Mouse (Mus musculus) ovary, postnatal 10 days (tissue): ENCODE results near the gene Inhbb.

Source experiments
- DNase-seq: peaks from one replicate; pipeline ENCODE4 v3.0.0; 2022; ENCODE audit warnings: low spot score

Gene Inhbb

GRCm38 (mm10) chr1:119419151-119420105 is 2.6 kb downstream of the Inhbb start:
- DNase-seq: no peak

GRCm38 (mm10) chr1:119417991-119418390 is 4.1 kb downstream of the Inhbb start:
- no peak for DNase-seq

GRCm38 (mm10) chr1:119417542-119417941 is 4.5 kb downstream of the Inhbb start:
- DNase-seq: no peak

- DNase-seq: no peak
These were observed 5.4 kb downstream of the Inhbb start for GRCm38 (mm10) chr1:119416610-119417009.

- no peak for DNase-seq
These were observed 5.9 kb downstream of the Inhbb start for GRCm38 (mm10) chr1:119416177-119416576.

- no peak for DNase-seq
These were observed 6.9 kb downstream of the Inhbb start for GRCm38 (mm10) chr1:119415151-119415550.

- no peak for DNase-seq
These were observed 11.4 kb downstream of the Inhbb start for GRCm38 (mm10) chr1:119410661-119411060.

GRCm38 (mm10) chr1:119409599-119410168 is 12.4 kb downstream of the Inhbb start:
- no peak for DNase-seq

- no peak for DNase-seq
These were observed 12.9 kb downstream of the Inhbb start for GRCm38 (mm10) chr1:119409106-119409505.

GRCm38 (mm10) chr1:119407691-119408315 is 14.2 kb downstream of the Inhbb start:
- DNase-seq: no peak

- DNase-seq: no peak
These were observed 17.2 kb downstream of the Inhbb start for GRCm38 (mm10) chr1:119404798-119405197.

GRCm38 (mm10) chr1:119404341-119404740 is 17.7 kb downstream of the Inhbb start:
- no peak for DNase-seq

GRCm38 (mm10) chr1:119401249-119401648 is 20.8 kb downstream of the Inhbb start:
- no peak for DNase-seq

- no peak for DNase-seq
These were observed 23.4 kb downstream of the Inhbb start for GRCm38 (mm10) chr1:119398640-119399039.

- no peak for DNase-seq
These were observed 24.2 kb downstream of the Inhbb start for GRCm38 (mm10) chr1:119397839-119398238.

GRCm38 (mm10) chr1:119391311-119391710 is 30.7 kb downstream of the Inhbb start:
- no peak for DNase-seq

GRCm38 (mm10) chr1:119390676-119391075 is 31.4 kb downstream of the Inhbb start:
- DNase-seq: no peak

GRCm38 (mm10) chr1:119389771-119390500 is 32.1 kb downstream of the Inhbb start:
- DNase-seq: no peak

- no peak for DNase-seq
These were observed 33.2 kb downstream of the Inhbb start for GRCm38 (mm10) chr1:119388664-119389396.

- DNase-seq: no peak
These were observed 35.7 kb downstream of the Inhbb start for GRCm38 (mm10) chr1:119386306-119386705.

- DNase-seq: no peak
These were observed 38.1 kb downstream of the Inhbb start for GRCm38 (mm10) chr1:119383916-119384315.
